Mouse (Mus musculus) lung, embryonic 14.5 days (tissue): ENCODE results near the gene Men1. TPM values are rescaled to one million over a fixed set of nuclear protein-coding genes. Genes with fewer than 3 reads are reported as not detected.

Experiments
- ATAC-seq: fragments of 200-750 bp; cut with Nextera tagmentation; 2 replicates; pipeline ENCODE4 v1.8.0; 2017; ENCODE audit warnings: mild to moderate bottlenecking, moderate TSS enrichment, moderate library complexity; ENCODE audit not compliant: insufficient read depth
- DNase-seq: peaks from one replicate; pipeline ENCODE4 v3.0.0-alpha.2; 2015
- H3K27ac ChIP-seq: fragments of 300-500 bp; sonication (generic); 2 replicates; pipeline ENCODE4 v1.5.1; 2014; ENCODE audit warnings: low read depth, mild to moderate bottlenecking, moderate library complexity
- H3K27me3 ChIP-seq: fragments of 300-500 bp; sonication (generic); 2 replicates; pipeline ENCODE4 v1.6.1; 2014; ENCODE audit warnings: low read length, control low read depth; ENCODE audit not compliant: insufficient read depth
- H3K36me3 ChIP-seq: fragments of 300-500 bp; sonication (generic); 2 replicates; pipeline ENCODE4 v1.6.1; 2014; ENCODE audit warnings: control low read depth; ENCODE audit not compliant: insufficient read depth
- H3K4me1 ChIP-seq: fragments of 300-500 bp; sonication (generic); 2 replicates; pipeline ENCODE4 v1.6.1; 2014; ENCODE audit warnings: antibody characterized with exemption, control low read depth; ENCODE audit not compliant: insufficient read depth
- H3K4me2 ChIP-seq: fragments of 300-500 bp; sonication (generic); 2 replicates; pipeline ENCODE4 v1.6.1; 2014; ENCODE audit warnings: mild to moderate bottlenecking
- H3K4me3 ChIP-seq: fragments of 300-500 bp; sonication (generic); 2 replicates; pipeline ENCODE4 v1.5.1; 2014; ENCODE audit warnings: low read depth, low read length
- H3K9ac ChIP-seq: fragments of 300-500 bp; sonication (generic); 2 replicates; pipeline ENCODE4 v1.6.1; 2014
- H3K9me3 ChIP-seq: fragments of 300-500 bp; sonication (generic); 2 replicates; pipeline ENCODE4 v1.6.1; 2016; ENCODE audit warnings: low read depth, low read length, control low read depth
- CTCF ChIP-seq: IDR thresholded peaks from 2 replicates; pipeline ENCODE4 v1.5.1; 2016; ENCODE audit warnings: antibody characterized with exemption, low read depth
- WGBS: fragments of 180-500 bp; shearing (Covaris S2); extraction: QIAGEN DNeasy Blood & Tissue Kit; methylation state at CpG from one replicate; pipeline ENCODE4 v1.1.7; 2014; 5-methylcytosine and 5-hydroxymethylcytosine counted together
- polyA plus RNA-seq: library from polyadenylated mRNA; unstranded; fragments of >200 nt; fragmentation: Nextera tagmentation; extraction: Ambion mirVana; gene quantifications from 2 replicates; pipeline ENCODE4 v1.2.1, GENCODE M21; 2014

Gene Men1
- polyA plus RNA-seq, 1 experiment from 2014 or later: 68.6 TPM

DNA sequence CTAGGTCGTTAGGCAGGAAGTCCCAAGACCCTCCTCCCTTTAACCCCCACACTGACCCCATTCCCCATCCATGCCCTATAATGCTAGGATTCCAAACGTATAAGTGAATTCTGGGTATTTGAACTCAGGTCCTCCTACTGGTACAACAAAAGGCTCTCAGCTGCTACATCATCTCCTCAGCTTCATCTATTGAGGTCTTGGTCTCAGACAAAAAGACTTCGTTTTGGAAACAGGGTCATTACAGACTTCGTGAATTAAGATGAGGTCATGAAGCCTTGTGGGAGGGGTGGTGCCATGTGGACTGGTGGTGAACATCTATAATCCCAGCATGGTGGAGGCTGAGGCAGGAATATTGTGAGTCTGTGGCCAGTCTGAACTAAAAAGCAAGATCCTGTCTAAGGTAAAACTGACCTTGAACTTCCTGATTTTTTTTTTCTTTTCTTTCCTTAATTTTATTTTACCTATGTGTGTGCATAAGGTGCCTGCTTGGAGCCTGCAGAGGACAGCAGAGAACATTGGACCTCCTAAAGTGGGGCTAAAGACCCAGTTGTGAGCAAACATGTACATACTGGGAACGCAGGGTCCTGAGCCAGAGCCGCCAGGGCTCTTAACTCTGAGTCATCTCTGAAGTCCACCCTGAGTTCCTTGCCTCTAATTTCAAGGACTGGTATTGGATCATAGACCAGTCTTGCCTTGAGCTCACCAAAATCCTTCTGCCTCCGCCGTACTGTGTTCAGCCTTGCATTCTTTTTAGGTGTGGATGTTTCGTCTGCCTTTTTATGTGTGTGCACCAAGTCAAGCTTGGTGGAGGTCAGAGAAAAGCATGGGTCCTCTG lies 801 bp upstream of the Men1 start:
- no peak for ATAC-seq
- H3K27ac ChIP-seq: peak overlapping the region; percentile 85
- DNase-seq: peak; percentile 9
- H3K4me2 ChIP-seq: peak overlapping the region; percentile 90
- H3K9ac ChIP-seq: peak overlapping the region; percentile 38; the same call in 1 of the 2 replicates
- peaks cover 26% of the 10 kb centered on the region for H3K36me3 ChIP-seq
- 53% methylated on average over 9 of the region's 9 CpGs for WGBS
- H3K27me3 ChIP-seq: no peaks in the 10 kb centered on the region
- TF ChIP-seq CTCF: no peak
- peak overlapping the region; percentile 78 for H3K4me3 ChIP-seq
- no peaks in the 10 kb centered on the region for H3K9me3 ChIP-seq
- H3K4me1 ChIP-seq: peaks cover 9% of the 10 kb centered on the region

DNA sequence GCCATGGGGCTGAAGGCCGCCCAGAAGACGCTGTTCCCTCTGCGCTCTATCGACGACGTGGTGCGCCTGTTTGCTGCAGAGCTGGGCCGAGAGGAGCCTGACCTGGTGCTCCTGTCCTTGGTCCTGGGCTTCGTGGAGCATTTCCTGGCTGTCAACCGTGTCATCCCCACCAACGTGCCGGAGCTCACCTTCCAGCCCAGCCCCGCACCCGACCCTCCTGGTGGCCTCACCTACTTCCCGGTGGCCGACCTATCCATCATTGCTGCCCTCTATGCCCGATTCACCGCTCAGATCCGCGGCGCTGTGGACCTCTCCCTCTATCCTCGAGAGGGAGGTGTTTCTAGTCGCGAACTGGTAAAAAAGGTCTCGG lies 664 bp downstream of the Men1 start:
- H3K4me2 ChIP-seq: peak overlapping the region; percentile 90
- WGBS: under 1% methylated on average over 25 of the region's 25 CpGs
- peak overlapping the region; percentile 78 for H3K4me3 ChIP-seq
- peaks cover 9% of the 10 kb centered on the region for H3K4me1 ChIP-seq
- no peaks in the 10 kb centered on the region for H3K9me3 ChIP-seq
- peak overlapping the region; percentile 9 for H3K27ac ChIP-seq
- H3K36me3 ChIP-seq: peaks cover 40% of the 10 kb centered on the region
- peak; percentile 36; the same call in 1 of the 2 replicates for ATAC-seq
- peak overlapping the region; percentile 68 for H3K9ac ChIP-seq
- no peak for TF ChIP-seq CTCF
- DNase-seq: peak; percentile 6
- no peaks in the 10 kb centered on the region for H3K27me3 ChIP-seq

DNA sequence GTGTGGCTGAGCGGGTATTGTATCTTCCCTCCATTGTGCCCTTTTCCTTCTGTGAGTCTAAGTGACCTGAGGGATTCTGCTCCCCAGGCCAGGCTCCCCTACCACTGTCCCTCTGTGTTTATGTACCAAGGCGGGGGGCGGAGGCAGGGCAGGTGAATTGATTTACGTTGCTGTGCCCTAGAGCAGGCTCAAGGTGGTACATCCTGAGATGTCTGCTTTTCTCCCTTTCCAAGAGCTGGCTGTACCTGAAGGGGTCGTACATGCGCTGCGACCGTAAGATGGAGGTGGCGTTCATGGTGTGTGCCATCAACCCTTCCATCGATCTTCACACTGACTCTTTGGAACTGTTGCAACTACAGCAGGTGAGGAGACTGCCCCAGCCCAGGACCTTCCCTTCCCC lies 2.1 kb downstream of the Men1 start:
- H3K4me3 ChIP-seq: peak overlapping the region; percentile 78
- peaks cover 9% of the 10 kb centered on the region for H3K4me1 ChIP-seq
- WGBS: 93% methylated on average over 10 of the region's 10 CpGs

DNA sequence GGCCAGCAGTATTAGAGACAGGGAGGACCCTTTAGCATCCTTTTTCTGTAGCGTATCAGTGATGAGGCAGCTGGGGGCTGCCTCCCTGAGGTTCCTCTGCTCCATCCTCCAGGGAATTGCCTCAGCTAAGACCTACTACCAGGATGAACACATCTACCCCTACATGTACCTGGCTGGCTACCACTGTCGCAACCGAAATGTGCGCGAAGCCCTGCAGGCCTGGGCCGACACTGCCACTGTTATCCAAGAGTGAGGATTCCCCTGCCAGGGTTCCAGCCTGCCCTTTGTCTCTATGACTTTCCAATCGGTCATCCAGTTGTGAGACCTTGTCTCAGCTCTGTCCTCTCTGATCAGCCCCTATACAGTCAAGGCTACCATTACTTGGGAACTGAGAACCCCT lies 3.4 kb downstream of the Men1 start:
- Histone ChIP-seq H3K27ac (no peak overlapping the region), H3K36me3 (peaks cover 44% of the 10 kb centered on the region), H3K9ac (no peak overlapping the region), H3K27me3 (no peaks in the 10 kb centered on the region), H3K9me3 (no peaks in the 10 kb centered on the region), H3K4me2 (no peak overlapping the region), H3K4me3 (no peak overlapping the region), H3K4me1 (peaks cover 9% of the 10 kb centered on the region)
- TF ChIP-seq CTCF: no peak
- 94% methylated on average over 7 of the region's 7 CpGs for WGBS
- ATAC-seq (no peak), DNase-seq (no peak)

More for the DNA sequence above, 2.1 kb downstream of the Men1 start:
- Histone ChIP-seq H3K27ac (no peak overlapping the region), H3K9me3 (no peaks in the 10 kb centered on the region), H3K4me2 (peak overlapping the region; percentile 90), H3K27me3 (no peaks in the 10 kb centered on the region), H3K9ac (peak overlapping the region; percentile 68; the same call in 1 of the 2 replicates), H3K36me3 (peaks cover 40% of the 10 kb centered on the region)
- DNase-seq (no peak), ATAC-seq (no peak)
- TF ChIP-seq CTCF: no peak

DNA sequence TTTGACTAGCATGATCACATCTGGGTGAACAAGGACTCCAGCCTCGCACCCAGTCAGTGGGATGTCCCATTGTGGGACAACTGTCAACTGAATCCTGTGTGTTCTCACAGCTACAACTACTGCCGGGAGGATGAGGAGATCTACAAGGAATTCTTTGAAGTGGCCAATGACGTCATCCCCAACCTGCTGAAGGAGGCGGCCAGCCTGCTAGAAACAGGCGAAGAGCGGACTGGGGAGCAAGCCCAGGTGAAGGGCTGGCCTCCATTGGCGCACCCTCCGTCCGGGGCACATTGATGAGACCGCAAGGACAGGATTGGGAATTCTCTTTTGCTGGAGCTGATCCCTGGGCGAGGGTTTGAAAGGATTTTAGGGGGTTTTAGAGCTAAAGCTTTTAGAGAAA lies 3.9 kb downstream of the Men1 start:
- Histone ChIP-seq H3K27ac (no peak overlapping the region), H3K36me3 (peaks cover 47% of the 10 kb centered on the region), H3K4me3 (no peak overlapping the region), H3K4me1 (peaks cover 9% of the 10 kb centered on the region), H3K4me2 (no peak overlapping the region), H3K27me3 (no peaks in the 10 kb centered on the region), H3K9me3 (no peaks in the 10 kb centered on the region), H3K9ac (no peak overlapping the region)
- TF ChIP-seq CTCF: no peak
- DNase-seq (peak; percentile 12), ATAC-seq (no peak)
- WGBS: 84% methylated on average over 11 of the region's 11 CpGs

DNA sequence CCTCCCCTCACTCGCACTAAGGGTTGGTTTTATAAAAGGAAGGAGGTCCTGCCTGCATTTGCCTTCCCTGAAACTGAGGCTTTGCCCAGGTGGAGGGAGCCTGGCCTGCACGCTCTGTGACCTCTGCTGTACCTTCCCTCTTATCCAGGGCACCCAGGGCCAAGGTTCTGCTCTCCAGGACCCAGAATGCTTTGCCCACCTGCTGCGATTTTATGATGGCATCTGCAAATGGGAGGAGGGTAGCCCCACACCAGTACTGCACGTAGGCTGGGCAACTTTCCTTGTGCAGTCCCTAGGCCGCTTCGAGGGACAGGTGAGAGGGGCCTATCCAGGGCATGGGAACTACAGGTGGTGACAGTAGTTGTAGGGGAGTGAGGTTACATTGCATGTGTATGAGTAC lies 4.4 kb downstream of the Men1 start:
- H3K4me3 ChIP-seq: no peak overlapping the region
- ATAC-seq (no peak), DNase-seq (no peak)
- H3K27ac ChIP-seq: no peak overlapping the region
- WGBS: 91% methylated on average over 6 of the region's 6 CpGs
- H3K36me3 ChIP-seq: peaks cover 51% of the 10 kb centered on the region
- no peak for TF ChIP-seq CTCF
- no peak overlapping the region for H3K9ac ChIP-seq
- no peaks in the 10 kb centered on the region for H3K27me3 ChIP-seq
- no peaks in the 10 kb centered on the region for H3K9me3 ChIP-seq
- H3K4me1 ChIP-seq: peaks cover 9% of the 10 kb centered on the region
- no peak overlapping the region for H3K4me2 ChIP-seq

DNA sequence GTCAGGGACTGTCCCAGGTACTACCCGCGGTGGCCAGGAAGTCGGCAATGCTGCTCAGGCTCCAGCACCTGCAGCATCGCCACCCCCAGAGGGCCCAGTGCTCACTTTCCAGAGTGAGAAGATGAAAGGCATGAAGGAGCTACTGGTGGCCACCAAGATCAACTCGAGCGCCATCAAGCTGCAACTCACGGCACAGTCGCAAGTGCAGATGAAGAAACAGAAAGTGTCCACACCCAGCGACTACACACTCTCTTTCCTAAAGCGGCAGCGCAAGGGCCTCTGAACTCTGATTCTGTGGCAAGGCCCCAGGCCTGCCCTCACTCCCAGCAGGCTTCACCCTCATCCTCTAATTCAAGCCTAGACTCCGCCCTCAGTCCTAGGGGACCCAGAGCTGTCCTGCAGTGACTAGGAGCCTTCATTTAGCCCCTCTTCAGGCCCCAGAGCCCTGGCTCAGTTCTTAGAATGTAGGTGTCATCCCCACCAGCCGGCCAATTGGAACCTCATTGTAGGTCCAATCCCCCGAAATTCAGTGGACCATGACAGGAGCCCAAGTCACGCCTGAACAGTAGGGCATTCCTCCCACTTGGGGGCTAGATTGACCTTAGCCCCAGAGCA lies 5.2 kb downstream of the Men1 start:
- DNase-seq (peak; percentile 23), ATAC-seq (no peak)
- Histone ChIP-seq H3K4me1 (peaks cover 9% of the 10 kb centered on the region), H3K4me3 (peak overlapping the region; percentile 75; the same call in 1 of the 2 replicates), H3K4me2 (0 out of 2 replicates have a peak overlapping the region, but pooled peaks have one; percentile 99), H3K27ac (peak overlapping the region; percentile 68), H3K9me3 (no peaks in the 10 kb centered on the region), H3K36me3 (peaks cover 55% of the 10 kb centered on the region), H3K27me3 (no peaks in the 10 kb centered on the region), H3K9ac (no peak overlapping the region)
- 74% methylated on average over 15 of the region's 15 CpGs for WGBS
- TF ChIP-seq CTCF: no peak
